Mouse (Mus musculus): ENCODE data around the gene Gm20388. TPM values are rescaled to one million over a fixed set of nuclear protein-coding genes. Genes with fewer than 3 reads are reported as not detected.

Gm20388 gene
- polyA plus RNA-seq, 1 experiment from 2014 or later: not detected

DNA sequence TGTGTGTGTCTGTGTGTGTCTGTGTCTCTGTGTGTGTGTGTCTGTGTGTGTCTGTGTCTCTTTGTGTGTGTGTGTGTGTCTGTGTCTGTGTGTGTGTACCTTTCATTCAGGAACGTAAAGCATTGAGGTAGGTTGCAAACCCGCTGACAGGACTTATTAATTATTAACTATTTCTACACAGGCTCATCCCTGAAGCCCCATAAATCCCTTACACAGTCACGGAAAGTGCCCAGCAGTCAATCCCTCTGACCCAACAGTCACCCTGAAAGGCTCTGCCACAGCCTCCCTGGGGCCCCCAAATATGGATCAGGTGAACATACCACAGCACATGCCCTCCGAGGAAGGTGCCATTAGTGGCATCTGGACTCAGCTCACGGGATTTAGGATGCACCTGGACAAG lies 3849.9 kb downstream of the Gm20388 start:
- Histone ChIP-seq H3K9me3 (ENCODE audit: control insufficient read depth, low read length) (no peaks in the 10 kb centered on the region), H3K4me2 (ENCODE audit: low read depth, low read length) (no peak overlapping the region), H3K27ac (ENCODE audit: low read length) (no peak overlapping the region), H3K4me1 (replicated peaks; ENCODE audit: control insufficient read depth, insufficient read depth, low read length) (peaks cover 31% of the 10 kb centered on the region), H3K9ac (ENCODE audit: low read length) (no peak overlapping the region), H3K27me3 (ENCODE audit: control insufficient read depth, insufficient read depth, low read depth, low read length) (no peaks in the 10 kb centered on the region), H3K4me3 (ENCODE audit: low read length) (no peak overlapping the region), H3K36me3 (ENCODE audit: control insufficient read depth, insufficient read depth, low read length) (no peaks in the 10 kb centered on the region)
- ATAC-seq (ENCODE audit: low read depth): no peak
- 50% methylated on average over 5 of the region's 5 CpGs for WGBS

DNA sequence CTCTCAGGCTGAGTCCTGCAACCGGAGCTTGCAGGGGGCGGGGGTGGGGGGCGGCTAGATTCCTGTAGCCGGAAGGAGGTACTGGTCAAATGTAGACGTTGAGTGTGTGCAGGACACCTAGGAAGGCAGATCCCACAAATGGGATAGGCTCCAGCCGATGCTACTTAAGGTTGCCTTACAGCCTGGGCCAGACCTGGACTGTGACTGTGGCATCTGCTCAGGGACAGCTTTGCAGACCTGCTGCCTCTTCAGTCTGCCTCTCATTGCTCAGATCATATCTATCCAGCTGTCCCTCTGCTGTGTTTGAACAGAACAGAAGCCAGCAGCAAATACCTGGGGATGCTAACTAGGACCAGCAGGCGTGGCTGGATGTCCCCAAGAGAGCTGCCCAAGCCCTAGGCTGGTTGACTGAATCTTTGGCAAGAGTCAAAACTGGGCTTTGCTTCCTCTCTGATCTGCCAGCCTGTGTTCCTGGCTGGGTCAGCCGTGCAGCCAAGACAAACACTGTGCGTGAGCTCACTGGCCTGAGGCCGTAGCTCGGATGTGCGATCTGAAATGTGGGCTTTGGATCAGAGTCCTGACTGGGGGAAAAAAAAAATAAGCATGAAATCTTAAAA lies 3850.7 kb downstream of the Gm20388 start:
- H3K9ac ChIP-seq (ENCODE audit: low read length): no peak overlapping the region
- no peaks in the 10 kb centered on the region for H3K36me3 ChIP-seq (ENCODE audit: control insufficient read depth, insufficient read depth, low read length)
- no peak for ATAC-seq (ENCODE audit: low read depth)
- H3K4me2 ChIP-seq (ENCODE audit: low read depth, low read length): no peak overlapping the region
- no peaks in the 10 kb centered on the region for H3K9me3 ChIP-seq (ENCODE audit: control insufficient read depth, low read length)
- H3K27ac ChIP-seq (ENCODE audit: low read length): peak overlapping the region; percentile 64
- H3K4me1 ChIP-seq (replicated peaks; ENCODE audit: control insufficient read depth, insufficient read depth, low read length): peaks cover 31% of the 10 kb centered on the region
- H3K4me3 ChIP-seq (ENCODE audit: low read length): no peak overlapping the region
- H3K27me3 ChIP-seq (ENCODE audit: control insufficient read depth, insufficient read depth, low read depth, low read length): no peaks in the 10 kb centered on the region
- 36% methylated on average over 12 of the region's 12 CpGs for WGBS

DNA sequence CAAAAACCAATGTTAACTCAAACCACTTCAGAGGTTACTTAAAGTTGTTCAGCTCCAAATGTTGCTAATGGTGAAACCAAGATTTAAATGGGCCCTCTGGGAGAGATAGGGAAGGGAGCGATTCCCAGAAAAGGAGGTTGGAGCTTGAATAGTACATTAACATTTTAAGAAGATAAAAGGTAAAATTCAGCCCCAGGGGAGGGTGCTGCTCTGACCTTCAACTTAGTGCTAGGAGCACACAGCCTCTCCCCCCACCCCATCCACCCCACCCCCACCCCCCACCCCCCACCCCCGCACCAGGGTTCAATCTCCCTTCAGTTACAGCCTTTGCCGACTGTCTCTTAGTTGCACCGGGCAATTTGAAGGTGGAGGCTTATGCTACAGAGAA lies 3851.2 kb downstream of the Gm20388 start:
- H3K36me3 ChIP-seq (ENCODE audit: control insufficient read depth, insufficient read depth, low read length): no peaks in the 10 kb centered on the region

DNA sequence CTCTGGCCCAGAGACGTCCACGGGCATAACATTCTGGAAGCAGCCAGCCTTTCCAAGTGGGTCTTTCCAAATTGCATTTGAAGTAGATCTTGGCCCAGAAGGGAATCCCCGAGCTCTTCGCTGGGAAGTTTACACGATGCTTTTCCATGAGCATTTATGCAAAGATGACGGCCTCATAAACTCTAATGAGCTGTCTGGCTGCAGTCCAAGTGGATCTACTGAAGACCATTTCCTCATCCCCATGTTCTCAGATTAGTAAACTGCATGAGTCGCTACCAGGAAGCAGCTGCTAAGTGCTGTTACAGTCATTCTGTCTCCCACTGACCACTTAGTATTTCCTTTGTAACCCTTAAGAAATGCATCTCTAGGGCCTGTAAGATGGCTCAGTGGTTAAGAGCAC lies 3852.7 kb downstream of the Gm20388 start:
- WGBS: 34% methylated on average over 7 of the region's 7 CpGs
- ATAC-seq (ENCODE audit: low read depth): peak; percentile 80
- no peaks in the 10 kb centered on the region for H3K36me3 ChIP-seq (ENCODE audit: control insufficient read depth, insufficient read depth, low read length)
- H3K4me2 ChIP-seq (ENCODE audit: low read depth, low read length): no peak overlapping the region
- no peak overlapping the region for H3K4me3 ChIP-seq (ENCODE audit: low read length)
- peaks cover 31% of the 10 kb centered on the region for H3K4me1 ChIP-seq (replicated peaks; ENCODE audit: control insufficient read depth, insufficient read depth, low read length)
- no peaks in the 10 kb centered on the region for H3K27me3 ChIP-seq (ENCODE audit: control insufficient read depth, insufficient read depth, low read depth, low read length)
- H3K9ac ChIP-seq (ENCODE audit: low read length): no peak overlapping the region
- peak overlapping the region; percentile 75 for H3K27ac ChIP-seq (ENCODE audit: low read length)
- H3K9me3 ChIP-seq (ENCODE audit: control insufficient read depth, low read length): no peaks in the 10 kb centered on the region

More for the DNA sequence above, 3851.2 kb downstream of the Gm20388 start:
- Histone ChIP-seq H3K4me3 (ENCODE audit: low read length) (no peak overlapping the region), H3K27ac (ENCODE audit: low read length) (peak overlapping the region; percentile 64), H3K9ac (ENCODE audit: low read length) (no peak overlapping the region), H3K9me3 (ENCODE audit: control insufficient read depth, low read length) (no peaks in the 10 kb centered on the region), H3K4me1 (replicated peaks; ENCODE audit: control insufficient read depth, insufficient read depth, low read length) (peaks cover 31% of the 10 kb centered on the region), H3K4me2 (ENCODE audit: low read depth, low read length) (no peak overlapping the region), H3K27me3 (ENCODE audit: control insufficient read depth, insufficient read depth, low read depth, low read length) (no peaks in the 10 kb centered on the region)
- 39% methylated on average over 4 of the region's 4 CpGs for WGBS
- ATAC-seq (ENCODE audit: low read depth): no peak

DNA sequence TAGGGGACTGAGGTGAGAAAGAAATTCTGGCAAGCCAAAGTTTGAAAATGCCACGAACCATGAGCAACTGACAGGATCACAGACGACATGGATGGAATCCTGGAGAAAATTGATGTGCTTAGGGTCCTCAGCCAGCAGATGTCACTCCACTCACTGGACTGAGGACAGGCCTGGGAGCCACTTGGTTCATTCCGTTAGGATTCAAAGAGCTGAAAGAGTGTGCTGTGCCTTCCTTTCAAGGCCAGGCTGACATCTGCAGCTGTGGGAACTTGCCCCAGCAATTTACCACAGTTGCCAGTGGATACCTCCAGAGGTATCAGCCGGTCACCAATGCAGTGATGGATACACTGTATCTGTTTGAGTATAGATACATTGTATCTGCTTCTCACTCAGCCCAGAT lies 3854.0 kb downstream of the Gm20388 start:
- Histone ChIP-seq H3K9me3 (ENCODE audit: control insufficient read depth, low read length) (no peaks in the 10 kb centered on the region), H3K9ac (ENCODE audit: low read length) (no peak overlapping the region), H3K4me2 (ENCODE audit: low read depth, low read length) (no peak overlapping the region), H3K4me1 (replicated peaks; ENCODE audit: control insufficient read depth, insufficient read depth, low read length) (peaks cover 31% of the 10 kb centered on the region), H3K4me3 (ENCODE audit: low read length) (no peak overlapping the region), H3K27me3 (ENCODE audit: control insufficient read depth, insufficient read depth, low read depth, low read length) (no peaks in the 10 kb centered on the region), H3K36me3 (ENCODE audit: control insufficient read depth, insufficient read depth, low read length) (no peaks in the 10 kb centered on the region), H3K27ac (ENCODE audit: low read length) (no peak overlapping the region)
- ATAC-seq (ENCODE audit: low read depth): no peak
- WGBS: 39% methylated on average over 4 of the region's 4 CpGs

DNA sequence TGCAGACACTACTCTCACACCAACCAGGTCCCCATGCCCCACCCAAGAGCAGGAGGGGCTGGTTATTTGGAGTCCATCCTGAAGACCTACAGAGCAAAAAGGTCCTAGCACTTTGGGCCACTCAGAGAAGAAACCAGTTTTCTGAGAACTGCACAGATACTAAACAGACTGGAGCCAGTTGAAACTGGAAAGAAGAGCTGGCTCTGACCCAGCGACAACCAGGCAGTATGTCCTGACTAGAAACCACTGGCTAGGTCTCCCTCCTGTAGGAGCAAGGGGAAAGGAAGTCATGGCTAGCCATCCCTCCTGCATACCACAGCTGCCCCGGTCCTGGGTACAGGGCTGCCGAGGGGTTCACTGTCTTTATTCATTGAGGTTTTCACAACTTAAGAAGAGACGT lies 3855.9 kb downstream of the Gm20388 start:
- Histone ChIP-seq H3K4me2 (ENCODE audit: low read depth, low read length) (no peak overlapping the region), H3K4me3 (ENCODE audit: low read length) (no peak overlapping the region)

DNA sequence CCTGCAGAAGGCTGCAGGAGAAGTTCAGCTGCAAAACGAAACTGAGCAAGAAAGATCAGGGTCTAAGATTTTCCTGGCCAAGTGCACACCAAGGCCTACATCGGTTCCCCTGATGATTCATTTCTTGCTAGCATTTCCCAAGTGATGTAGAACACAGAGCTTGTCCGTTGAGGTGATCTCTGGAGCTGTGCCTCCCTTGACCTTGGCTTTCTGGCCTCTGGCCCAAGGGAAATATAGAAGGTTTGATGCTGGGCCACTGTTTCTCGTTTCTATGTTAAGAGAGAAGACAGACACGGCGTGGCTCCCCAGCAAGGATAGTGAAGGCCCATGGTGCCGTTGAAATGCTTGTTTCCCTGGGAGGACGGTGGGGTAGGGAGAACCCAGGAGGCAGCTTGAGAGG lies 3857.2 kb downstream of the Gm20388 start:
- Histone ChIP-seq H3K36me3 (ENCODE audit: control insufficient read depth, insufficient read depth, low read length) (no peaks in the 10 kb centered on the region), H3K27ac (ENCODE audit: low read length) (no peak overlapping the region), H3K9ac (ENCODE audit: low read length) (no peak overlapping the region), H3K4me3 (ENCODE audit: low read length) (no peak overlapping the region), H3K4me1 (replicated peaks; ENCODE audit: control insufficient read depth, insufficient read depth, low read length) (peaks cover 14% of the 10 kb centered on the region), H3K9me3 (ENCODE audit: control insufficient read depth, low read length) (no peaks in the 10 kb centered on the region), H3K27me3 (ENCODE audit: control insufficient read depth, insufficient read depth, low read depth, low read length) (no peaks in the 10 kb centered on the region), H3K4me2 (ENCODE audit: low read depth, low read length) (no peak overlapping the region)
- no peak for ATAC-seq (ENCODE audit: low read depth)
- 79% methylated on average over 8 of the region's 8 CpGs for WGBS

More for the DNA sequence above, 3855.9 kb downstream of the Gm20388 start:
- Histone ChIP-seq H3K9me3 (ENCODE audit: control insufficient read depth, low read length) (no peaks in the 10 kb centered on the region), H3K36me3 (ENCODE audit: control insufficient read depth, insufficient read depth, low read length) (no peaks in the 10 kb centered on the region), H3K27me3 (ENCODE audit: control insufficient read depth, insufficient read depth, low read depth, low read length) (no peaks in the 10 kb centered on the region), H3K9ac (ENCODE audit: low read length) (no peak overlapping the region), H3K27ac (ENCODE audit: low read length) (no peak overlapping the region), H3K4me1 (replicated peaks; ENCODE audit: control insufficient read depth, insufficient read depth, low read length) (peaks cover 22% of the 10 kb centered on the region)
- WGBS: 79% methylated on average over 4 of the region's 4 CpGs
- no peak for ATAC-seq (ENCODE audit: low read depth)

DNA sequence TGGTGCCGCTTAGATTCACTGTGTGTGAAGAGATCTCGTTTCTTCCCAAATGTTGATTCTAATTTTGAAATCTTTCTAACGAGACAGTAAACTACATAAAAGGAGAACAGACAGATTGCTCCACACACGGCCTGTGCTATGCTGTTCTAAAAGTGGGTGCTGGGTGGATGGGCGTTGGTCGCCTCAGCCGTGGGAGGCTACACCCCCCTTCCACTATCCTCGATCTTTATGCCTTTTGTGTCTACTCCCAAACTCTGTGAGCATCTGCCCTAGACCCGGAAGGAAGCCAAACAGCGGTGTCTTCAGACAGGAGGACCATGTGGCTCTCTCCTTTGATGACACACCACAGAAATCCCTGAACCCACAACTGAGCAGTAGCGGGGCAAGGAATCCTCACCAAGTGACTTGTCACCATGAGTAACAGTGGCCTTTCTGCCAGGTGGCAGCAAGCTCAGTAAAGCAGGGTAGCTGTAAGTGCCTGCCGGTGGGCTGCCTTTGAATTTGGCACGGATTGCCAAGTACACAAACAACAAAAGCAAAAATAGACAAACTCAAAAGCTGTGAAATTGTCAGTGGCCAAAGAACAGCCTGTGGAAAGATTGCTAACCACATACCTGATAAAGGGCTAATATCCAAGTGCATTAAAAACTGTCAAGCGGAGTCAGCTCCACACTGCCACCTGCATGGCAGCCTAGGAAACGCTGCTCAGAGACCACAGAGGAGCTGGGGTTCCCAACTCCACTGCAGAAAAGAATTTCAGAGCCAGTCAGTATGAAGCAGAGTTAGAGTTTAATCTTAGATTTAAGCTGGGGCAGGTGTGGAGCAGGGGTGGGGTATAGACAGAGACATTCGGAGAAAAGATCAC lies 3858.1 kb downstream of the Gm20388 start:
- Histone ChIP-seq H3K36me3 (ENCODE audit: control insufficient read depth, insufficient read depth, low read length) (no peaks in the 10 kb centered on the region), H3K27me3 (ENCODE audit: control insufficient read depth, insufficient read depth, low read depth, low read length) (no peaks in the 10 kb centered on the region), H3K27ac (ENCODE audit: low read length) (no peak overlapping the region), H3K9me3 (ENCODE audit: control insufficient read depth, low read length) (no peaks in the 10 kb centered on the region), H3K4me3 (ENCODE audit: low read length) (no peak overlapping the region), H3K4me2 (ENCODE audit: low read depth, low read length) (no peak overlapping the region), H3K4me1 (replicated peaks; ENCODE audit: control insufficient read depth, insufficient read depth, low read length) (peaks cover 6% of the 10 kb centered on the region), H3K9ac (ENCODE audit: low read length) (no peak overlapping the region)
- WGBS: 58% methylated on average over 16 of the region's 16 CpGs
- 0 out of 2 replicates have a peak, but pooled peaks have one; percentile 10 for ATAC-seq (ENCODE audit: low read depth)

DNA sequence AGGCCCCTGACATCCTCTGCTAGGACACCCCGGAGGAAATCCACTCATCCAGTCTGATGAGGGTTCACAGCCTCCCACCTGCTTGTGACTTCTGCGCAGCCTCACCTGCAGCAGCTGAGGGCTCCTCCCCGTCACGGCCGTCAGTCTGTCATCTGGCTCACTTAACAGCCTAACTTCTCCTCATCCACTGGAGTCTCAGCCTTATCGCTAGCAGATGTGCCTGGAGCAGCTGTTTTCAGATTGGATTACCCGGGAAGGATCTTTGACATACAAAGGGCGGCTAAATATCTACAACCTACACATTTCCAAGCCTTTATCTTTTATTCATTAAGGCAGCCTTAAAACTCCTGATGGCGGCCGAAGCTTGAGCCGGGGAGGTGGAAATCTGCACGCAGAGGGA lies 3862.8 kb downstream of the Gm20388 start:
- 51% methylated on average over 12 of the region's 12 CpGs for WGBS
- no peak for ATAC-seq (ENCODE audit: low read depth)
- Histone ChIP-seq H3K4me1 (replicated peaks; ENCODE audit: control insufficient read depth, insufficient read depth, low read length) (peaks cover 10% of the 10 kb centered on the region; the same call in 1 of the 2 replicates), H3K9ac (ENCODE audit: low read length) (no peak overlapping the region), H3K36me3 (ENCODE audit: control insufficient read depth, insufficient read depth, low read length) (no peaks in the 10 kb centered on the region), H3K27ac (ENCODE audit: low read length) (no peak overlapping the region), H3K27me3 (ENCODE audit: control insufficient read depth, insufficient read depth, low read depth, low read length) (no peaks in the 10 kb centered on the region), H3K4me3 (ENCODE audit: low read length) (no peak overlapping the region), H3K4me2 (ENCODE audit: low read depth, low read length) (no peak overlapping the region), H3K9me3 (ENCODE audit: control insufficient read depth, low read length) (no peaks in the 10 kb centered on the region)
